Mouse (Mus musculus) forebrain, postnatal 0 days (tissue): ENCODE measurements at regions not wholly inside any gene's neighbourhood (a gene's known extent, or its start where the extent isn't known, plus 50 kb on each side); places are given as distances from the start of the nearest gene placed in this dataset.

Experiments used
- ATAC-seq: fragments of 200-750 bp; cut with Nextera tagmentation; 2 replicates; pipeline ENCODE4 v1.8.0; 2017; ENCODE audit warnings: mild to moderate bottlenecking, moderate library complexity
- DNase-seq: peaks from one replicate; pipeline ENCODE4 v3.0.0-alpha.2; 2015
- H3K27ac ChIP-seq: fragments of 300-500 bp; sonication (generic); 2 replicates; pipeline ENCODE4 v1.5.1; 2014; ENCODE audit warnings: low read depth, mild to moderate bottlenecking, antibody characterized with exemption, low read length, moderate library complexity, mixed read lengths
- H3K27me3 ChIP-seq: fragments of 300-500 bp; sonication (generic); 2 replicates; pipeline ENCODE4 v1.6.1; 2014; ENCODE audit warnings: mild to moderate bottlenecking, low read length, mixed read lengths; ENCODE audit not compliant: insufficient read depth
- H3K36me3 ChIP-seq: fragments of 300-500 bp; sonication (generic); 2 replicates; pipeline ENCODE4 v1.6.1; 2014; ENCODE audit warnings: mild to moderate bottlenecking, moderate library complexity; ENCODE audit not compliant: insufficient read depth
- H3K4me1 ChIP-seq: fragments of 300-500 bp; sonication (generic); 2 replicates; pipeline ENCODE4 v1.6.1; 2014; ENCODE audit warnings: antibody characterized with exemption; ENCODE audit not compliant: insufficient read depth
- H3K4me2 ChIP-seq: fragments of 300-500 bp; sonication (generic); 2 replicates; pipeline ENCODE4 v1.6.1; 2014; ENCODE audit warnings: low read depth, mild to moderate bottlenecking, moderate library complexity
- H3K4me3 ChIP-seq: fragments of 300-500 bp; sonication (generic); 2 replicates; pipeline ENCODE4 v1.5.1; 2014; ENCODE audit warnings: low read depth, low read length, mixed read lengths
- H3K9ac ChIP-seq: fragments of 300-500 bp; sonication (generic); 2 replicates; pipeline ENCODE4 v1.6.1; 2014; ENCODE audit warnings: mild to moderate bottlenecking
- H3K9me3 ChIP-seq: fragments of 300-500 bp; sonication (generic); 2 replicates; pipeline ENCODE4 v1.6.1; 2016; ENCODE audit warnings: low read length
- CTCF ChIP-seq: sonication (generic); IDR thresholded peaks from 2 replicates; pipeline ENCODE4 v1.5.1; 2016; ENCODE audit warnings: antibody characterized with exemption, control low read depth, low read depth
- WGBS: fragments of 180-500 bp; shearing (Covaris S2); extraction: QIAGEN DNeasy Blood & Tissue Kit; methylation state at CpG from one replicate; pipeline ENCODE4 v1.1.7; 2014; 5-methylcytosine and 5-hydroxymethylcytosine counted together

DNA sequence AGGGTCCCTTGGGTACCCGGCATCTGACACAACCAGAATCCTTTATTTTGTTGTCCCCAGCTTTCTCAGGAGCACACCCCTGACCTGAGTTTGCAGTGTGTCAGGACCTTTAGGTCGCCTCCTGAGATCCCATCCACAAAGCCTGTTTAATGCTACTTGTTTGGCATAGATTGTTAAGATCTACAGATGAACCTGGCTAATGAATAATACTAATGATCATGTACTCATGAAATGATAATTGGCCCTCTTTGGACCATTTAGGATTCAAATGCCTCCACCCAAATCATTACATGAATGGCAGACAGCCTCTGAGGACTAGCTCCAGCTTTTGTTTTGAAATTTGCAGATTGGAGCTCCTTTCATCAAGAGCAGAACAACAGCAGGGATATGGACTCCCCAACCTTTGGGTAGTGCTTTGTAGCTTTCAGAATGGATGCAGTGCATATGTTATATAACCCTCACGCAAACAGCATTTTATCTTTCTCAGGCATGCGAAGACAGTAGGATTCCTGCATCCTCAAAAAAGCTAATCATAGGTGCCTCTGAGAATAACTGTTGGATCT lies 400.1 kb downstream of the Ttll7 start:
- ATAC-seq (no peak), DNase-seq (no peak)
- 46% methylated on average over 4 of the region's 4 CpGs for WGBS

DNA sequence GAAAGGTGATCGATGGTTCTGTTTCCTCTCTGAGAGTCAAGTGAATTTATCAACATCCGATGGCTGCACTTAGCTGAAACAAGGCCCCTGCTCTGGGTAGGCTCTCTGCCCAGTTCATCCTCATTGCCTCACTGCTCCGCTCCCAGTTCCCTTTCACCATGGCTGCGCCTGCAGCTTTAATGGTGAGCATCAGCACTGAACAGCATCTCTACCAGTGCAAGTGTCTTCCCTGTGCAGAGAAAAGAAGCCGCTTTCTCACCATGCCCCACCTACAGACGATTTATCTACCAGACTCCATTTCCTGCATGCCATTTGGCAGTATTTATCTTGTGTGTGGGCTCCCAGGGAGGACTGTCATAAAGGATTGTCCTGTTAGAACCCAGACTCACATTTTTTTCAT lies 400.6 kb downstream of the Ttll7 start:
- WGBS = 60% methylated on average over 6 of the region's 6 CpGs
- no peak overlapping the region for H3K4me3 ChIP-seq
- TF ChIP-seq CTCF = no peak
- no peak overlapping the region for H3K4me2 ChIP-seq
- H3K4me1 ChIP-seq = 0 out of 2 replicates have a peak, but pooled peaks cover 5% of the 10 kb centered on the region
- ATAC-seq (no peak), DNase-seq (peak; percentile 23)
- no peak overlapping the region for H3K27ac ChIP-seq
- H3K9ac ChIP-seq = no peak overlapping the region
- H3K27me3 ChIP-seq = no peaks in the 10 kb centered on the region
- H3K36me3 ChIP-seq = no peaks in the 10 kb centered on the region
- H3K9me3 ChIP-seq = no peaks in the 10 kb centered on the region

More for the DNA sequence above, 400.1 kb downstream of the Ttll7 start:
- Histone ChIP-seq H3K4me3 (no peak overlapping the region), H3K9me3 (no peaks in the 10 kb centered on the region), H3K36me3 (no peaks in the 10 kb centered on the region), H3K27ac (no peak overlapping the region), H3K9ac (no peak overlapping the region), H3K27me3 (no peaks in the 10 kb centered on the region), H3K4me1 (0 out of 2 replicates have a peak, but pooled peaks cover 5% of the 10 kb centered on the region), H3K4me2 (no peak overlapping the region)
- TF ChIP-seq CTCF = no peak

GRCm38 (mm10) chr3:147254454-147254853 lies 402.3 kb downstream of the Ttll7 start:
- WGBS = 58% methylated on average over 5 of the region's 5 CpGs
- H3K9me3 ChIP-seq = no peaks in the 10 kb centered on the region
- no peak overlapping the region for H3K4me3 ChIP-seq
- H3K36me3 ChIP-seq = no peaks in the 10 kb centered on the region
- DNase-seq (no peak), ATAC-seq (no peak)
- H3K9ac ChIP-seq = no peak overlapping the region
- no peak for TF ChIP-seq CTCF
- no peaks in the 10 kb centered on the region for H3K27me3 ChIP-seq
- no peak overlapping the region for H3K4me2 ChIP-seq
- no peak overlapping the region for H3K27ac ChIP-seq
- H3K4me1 ChIP-seq = 0 out of 2 replicates have a peak, but pooled peaks cover 5% of the 10 kb centered on the region

- 87% methylated on average over 10 of the region's 10 CpGs for WGBS
- TF ChIP-seq CTCF = no peak
- ATAC-seq = no peak
These were observed 408.9 kb downstream of the Ttll7 start for GRCm38 (mm10) chr3:147260958-147261595.

GRCm38 (mm10) chr3:147266556-147266955 lies 414.4 kb downstream of the Ttll7 start:
- no peaks in the 10 kb centered on the region for H3K36me3 ChIP-seq
- WGBS = 85% methylated on average over 5 of the region's 5 CpGs
- ATAC-seq (no peak), DNase-seq (no peak)
- no peak overlapping the region for H3K4me2 ChIP-seq
- no peak for TF ChIP-seq CTCF
- no peak overlapping the region for H3K4me3 ChIP-seq
- no peaks in the 10 kb centered on the region for H3K27me3 ChIP-seq
- no peaks in the 10 kb centered on the region for H3K4me1 ChIP-seq
- H3K9me3 ChIP-seq = no peaks in the 10 kb centered on the region
- no peak overlapping the region for H3K27ac ChIP-seq
- no peak overlapping the region for H3K9ac ChIP-seq

More at GRCm38 (mm10) chr3:147260958-147261595, 408.9 kb downstream of the Ttll7 start:
- Histone ChIP-seq H3K27me3 (no peaks in the 10 kb centered on the region), H3K4me2 (no peak overlapping the region), H3K4me1 (no peaks in the 10 kb centered on the region), H3K4me3 (no peak overlapping the region), H3K9me3 (no peaks in the 10 kb centered on the region), H3K27ac (no peak overlapping the region), H3K36me3 (no peaks in the 10 kb centered on the region), H3K9ac (no peak overlapping the region)
- DNase-seq = no peak

GRCm38 (mm10) chr3:147273446-147273845 lies 421.3 kb downstream of the Ttll7 start:
- 57% methylated on average over 3 of the region's 3 CpGs for WGBS
- Histone ChIP-seq H3K9me3 (no peaks in the 10 kb centered on the region), H3K27me3 (no peaks in the 10 kb centered on the region), H3K36me3 (no peaks in the 10 kb centered on the region), H3K4me1 (no peaks in the 10 kb centered on the region), H3K27ac (no peak overlapping the region), H3K4me2 (no peak overlapping the region), H3K9ac (no peak overlapping the region), H3K4me3 (no peak overlapping the region)
- DNase-seq (no peak), ATAC-seq (no peak)
- no peak for TF ChIP-seq CTCF

DNA sequence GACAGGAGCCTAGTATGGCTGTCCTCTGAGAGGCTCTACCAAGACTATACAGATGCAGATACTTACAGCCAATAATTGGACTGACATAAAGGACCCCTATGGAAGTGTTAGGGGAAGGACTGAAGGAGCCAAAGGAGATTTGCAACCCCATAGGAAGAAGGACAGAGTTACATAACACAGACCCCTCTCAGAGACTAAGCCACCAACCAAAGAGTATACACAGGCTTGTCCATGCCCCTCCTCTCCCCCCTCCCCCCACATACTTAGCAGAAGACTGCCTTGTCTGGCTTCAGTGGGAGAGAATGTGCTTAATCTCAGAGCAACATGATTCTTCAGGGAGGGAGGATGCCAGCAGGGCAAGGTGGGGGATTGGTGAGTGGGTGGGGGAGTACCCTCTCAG lies 426.4 kb downstream of the Ttll7 start:
- Histone ChIP-seq H3K27ac (no peak overlapping the region), H3K9me3 (no peaks in the 10 kb centered on the region), H3K9ac (no peak overlapping the region), H3K36me3 (no peaks in the 10 kb centered on the region), H3K4me2 (no peak overlapping the region), H3K4me1 (no peaks in the 10 kb centered on the region), H3K4me3 (no peak overlapping the region), H3K27me3 (no peaks in the 10 kb centered on the region)
- no peak for TF ChIP-seq CTCF
- DNase-seq (no peak), ATAC-seq (no peak)
